Mouse (Mus musculus) lung, adult 2 months (tissue): ENCODE measurements around the gene Oas1f.

Source experiments
- CTCF ChIP-seq: fragments of 200-500 bp; IDR thresholded peaks from 2 replicates; pipeline ENCODE4 v1.5.1; 2011; ENCODE audit warnings: mild to moderate bottlenecking, low read length, control low read depth; ENCODE audit not compliant: insufficient read depth
- POLR2A ChIP-seq: fragments of 200-500 bp; IDR thresholded peaks from 2 replicates; pipeline ENCODE4 v1.6.1; 2011; ENCODE audit warnings: low read depth, mild to moderate bottlenecking, control low read depth, low read length, borderline replicate concordance; ENCODE audit errors: extremely low read depth

DNA sequence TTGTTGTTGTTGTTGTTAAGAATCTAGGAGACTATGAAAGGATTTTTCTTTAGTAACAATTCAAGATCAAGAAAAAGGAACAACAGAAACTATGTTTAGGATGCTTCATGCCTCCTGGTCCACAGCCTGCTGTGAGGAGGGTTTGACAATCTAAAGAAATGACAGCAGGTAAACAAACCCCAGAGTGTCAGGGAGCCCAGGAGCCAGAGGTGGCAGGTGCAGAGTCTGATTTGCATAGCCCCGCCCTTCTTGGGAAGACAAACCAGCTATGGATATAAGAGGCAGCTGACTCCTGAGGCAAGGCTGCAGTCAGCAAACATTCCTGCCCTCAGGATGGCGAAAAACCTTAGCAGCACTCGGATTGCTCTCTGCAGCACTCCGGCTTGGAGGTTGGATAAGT lies 14.0 kb downstream of the Oas1f start, which contains the start of gene Oas1h:
- no peak for TF ChIP-seq POLR2A
- TF ChIP-seq CTCF: no peak
